Mouse (Mus musculus) intestine, embryonic 16.5 days (tissue): ENCODE measurements around the gene Lin7b. TPM values are rescaled to one million over a fixed set of nuclear protein-coding genes. Genes with fewer than 3 reads are reported as not detected.

ENCODE experiments used
- ATAC-seq: fragments of 200-750 bp; cut with Nextera tagmentation; 2 replicates; pipeline ENCODE4 v1.8.0; 2017; ENCODE audit warnings: moderate TSS enrichment, moderate library complexity
- H3K27ac ChIP-seq: fragments of 300-500 bp; sonication (generic); 2 replicates; pipeline ENCODE4 v1.5.1; 2014; ENCODE audit warnings: mild to moderate bottlenecking, low read length
- H3K27me3 ChIP-seq: fragments of 300-500 bp; sonication (generic); replicated peaks from 2 replicates; pipeline ENCODE4 v1.6.1; 2014; ENCODE audit warnings: low read length, control low read depth, mixed read lengths; ENCODE audit not compliant: control insufficient read depth, insufficient read depth
- H3K36me3 ChIP-seq: fragments of 300-500 bp; sonication (generic); 2 replicates; pipeline ENCODE4 v1.6.1; 2014; ENCODE audit warnings: low read length, control low read depth; ENCODE audit not compliant: control insufficient read depth, insufficient read depth
- H3K4me1 ChIP-seq: fragments of 300-500 bp; sonication (generic); 2 replicates; pipeline ENCODE4 v1.6.1; 2014; ENCODE audit warnings: low read length, control low read depth, mixed read lengths; ENCODE audit not compliant: control insufficient read depth, insufficient read depth
- H3K4me2 ChIP-seq: fragments of 300-500 bp; sonication (generic); 2 replicates; pipeline ENCODE4 v1.6.1; 2014; ENCODE audit warnings: low read depth, low read length, control low read depth
- H3K4me3 ChIP-seq: fragments of 300-500 bp; sonication (generic); 2 replicates; pipeline ENCODE4 v1.5.1; 2014; ENCODE audit warnings: mild to moderate bottlenecking, low read length
- H3K9ac ChIP-seq: fragments of 300-500 bp; sonication (generic); 2 replicates; pipeline ENCODE4 v1.6.1; 2014; ENCODE audit warnings: low read depth, low read length
- H3K9me3 ChIP-seq: fragments of 300-500 bp; sonication (generic); 2 replicates; pipeline ENCODE4 v1.6.1; 2016; ENCODE audit warnings: low read length, control low read depth; ENCODE audit not compliant: control insufficient read depth
- WGBS: fragments of 180-500 bp; shearing (Covaris S2); extraction: QIAGEN DNeasy Blood & Tissue Kit; methylation state at CpG from one replicate; pipeline ENCODE4 v1.1.7; 2014; 5-methylcytosine and 5-hydroxymethylcytosine counted together
- polyA plus RNA-seq: library from polyadenylated mRNA; unstranded; fragments of >200 nt; fragmentation: Nextera tagmentation; extraction: Ambion mirVana; gene quantifications from 2 replicates; pipeline ENCODE4 v1.2.1, GENCODE M21; 2015

Lin7b gene
- polyA plus RNA-seq, 1 experiment from 2014 or later: 1.2 TPM

DNA sequence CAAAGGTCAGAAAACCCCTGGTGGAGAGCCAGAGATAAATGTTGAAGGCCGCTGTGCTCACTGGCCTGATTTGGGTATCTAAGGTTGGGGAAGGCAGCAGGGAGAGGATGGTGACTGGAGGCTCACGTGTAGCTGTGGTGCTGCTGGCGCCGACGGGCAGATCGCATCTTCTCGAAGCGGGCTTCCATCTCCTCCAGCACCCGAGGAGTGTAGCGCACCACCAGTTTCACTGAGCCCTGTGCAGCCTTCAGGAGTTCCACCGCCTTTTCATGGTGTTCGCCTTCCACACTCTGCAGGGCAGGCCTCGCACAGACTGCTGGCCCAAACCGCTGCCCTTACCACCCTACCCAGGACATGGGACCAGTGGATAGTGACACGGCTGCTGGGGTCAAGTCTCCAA, 2.2 kb downstream of the Lin7b start:
- ATAC-seq: no peak
- no peak overlapping the region for H3K4me3 ChIP-seq
- H3K27ac ChIP-seq: no peak overlapping the region
- peaks cover 27% of the 10 kb centered on the region for H3K4me1 ChIP-seq
- H3K36me3 ChIP-seq: peaks cover 3% of the 10 kb centered on the region; the same call in 1 of the 2 replicates
- 0 out of 2 replicates have a peak overlapping the region, but pooled peaks have one; percentile 98 for H3K4me2 ChIP-seq
- peaks cover 26% of the 10 kb centered on the region for H3K27me3 ChIP-seq
- no peaks in the 10 kb centered on the region for H3K9me3 ChIP-seq
- WGBS: 82% methylated on average over 15 of the region's 15 CpGs
- 0 out of 2 replicates have a peak overlapping the region, but pooled peaks have one; percentile 69 for H3K9ac ChIP-seq

- Histone ChIP-seq H3K9ac (peak overlapping the region; percentile 74), H3K27me3 (peaks cover 26% of the 10 kb centered on the region), H3K27ac (no peak overlapping the region), H3K4me1 (peaks cover 30% of the 10 kb centered on the region), H3K4me2 (peak overlapping the region; percentile 98), H3K36me3 (no peaks in the 10 kb centered on the region), H3K4me3 (peak overlapping the region; percentile 67), H3K9me3 (no peaks in the 10 kb centered on the region)
- peak; percentile 81 for ATAC-seq
- under 1% methylated on average over 70 of the region's 70 CpGs for WGBS
Observed at GRCm38 (mm10) chr7:45367020-45367880, 3.1 kb downstream of the Lin7b start.

DNA sequence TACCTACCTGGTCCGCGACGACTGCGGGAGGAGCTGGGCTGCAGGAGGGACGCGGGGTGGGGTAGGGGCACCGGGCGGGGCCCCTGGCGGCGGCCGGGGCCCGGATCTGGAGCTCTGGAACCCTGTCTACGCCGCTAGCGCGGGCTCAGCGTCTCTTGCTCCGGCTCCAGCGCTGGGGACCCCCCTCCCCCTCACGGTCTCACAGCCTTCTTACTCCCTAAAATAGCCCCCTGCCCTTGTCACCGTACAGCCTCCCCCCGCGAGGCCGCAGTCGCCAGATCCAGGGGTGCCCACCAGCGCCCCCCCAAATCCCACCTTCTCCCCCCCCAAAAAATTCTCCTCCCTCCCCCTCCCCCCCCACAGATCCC, 3.7 kb downstream of the Lin7b start, which contains the start of gene Ppfia3:
Ppfia3 (minus strand) TSS at position 368 of the 368 bp plus-strand sequence.
- H3K4me2 ChIP-seq: peak within 1 kb of the TSS; percentile 98
- peaks cover 34% of the 10 kb centered on the region for H3K4me1 ChIP-seq
- H3K27me3 ChIP-seq: peaks cover 29% of the 10 kb centered on the region
- no peak within 1 kb of the TSS for H3K27ac ChIP-seq
- H3K36me3 ChIP-seq: no peaks in the 10 kb centered on the region
- peak within 1 kb of the TSS; percentile 74 for H3K9ac ChIP-seq
- 0% methylated on average over 25 of the region's 26 CpGs for WGBS
- peak within 1 kb of the TSS; percentile 67 for H3K4me3 ChIP-seq
- peak; percentile 3; the same call in 1 of the 2 replicates for ATAC-seq
- H3K9me3 ChIP-seq: no peaks in the 10 kb centered on the region

- WGBS: 5% methylated on average over 34 of the region's 35 CpGs
- Histone ChIP-seq H3K27me3 (peaks cover 32% of the 10 kb centered on the region), H3K4me2 (peak overlapping the region; percentile 98), H3K4me3 (peak overlapping the region; percentile 67), H3K9me3 (no peaks in the 10 kb centered on the region), H3K9ac (peak overlapping the region; percentile 74), H3K36me3 (no peaks in the 10 kb centered on the region), H3K27ac (no peak overlapping the region), H3K4me1 (peaks cover 35% of the 10 kb centered on the region)
- ATAC-seq: no peak
Observed at GRCm38 (mm10) chr7:45365742-45366651, 4.4 kb downstream of the Lin7b start.

DNA sequence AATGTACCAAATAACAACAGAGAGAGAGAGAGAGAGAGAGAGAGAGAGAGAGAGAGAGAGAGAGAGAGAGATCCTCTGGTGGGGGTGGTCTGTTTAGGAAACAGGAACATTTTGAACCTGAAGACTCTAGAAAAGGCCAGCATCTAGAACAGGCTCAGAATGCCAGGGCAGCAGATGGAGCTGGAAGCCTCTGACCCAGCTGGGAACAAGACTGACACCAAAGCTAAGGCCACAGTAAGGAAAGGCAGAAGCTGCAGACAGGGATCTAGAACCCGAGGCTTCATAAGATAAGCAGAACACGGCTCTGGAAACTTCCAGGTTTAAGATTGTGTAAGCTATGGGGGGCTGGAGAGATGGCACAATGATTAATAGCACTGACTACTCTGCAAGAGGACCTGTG, 6.4 kb downstream of the Lin7b start:
- Histone ChIP-seq H3K4me2 (no peak overlapping the region), H3K9ac (no peak overlapping the region), H3K9me3 (no peaks in the 10 kb centered on the region), H3K4me1 (peaks cover 24% of the 10 kb centered on the region), H3K27me3 (peaks cover 26% of the 10 kb centered on the region), H3K36me3 (no peaks in the 10 kb centered on the region), H3K4me3 (no peak overlapping the region), H3K27ac (no peak overlapping the region)
- ATAC-seq: no peak
- WGBS: 70% methylated on average over 2 of the region's 2 CpGs

GRCm38 (mm10) chr7:45362801-45363200, 7.6 kb downstream of the Lin7b start:
- Histone ChIP-seq H3K27ac (no peak overlapping the region), H3K4me1 (peaks cover 21% of the 10 kb centered on the region)

DNA sequence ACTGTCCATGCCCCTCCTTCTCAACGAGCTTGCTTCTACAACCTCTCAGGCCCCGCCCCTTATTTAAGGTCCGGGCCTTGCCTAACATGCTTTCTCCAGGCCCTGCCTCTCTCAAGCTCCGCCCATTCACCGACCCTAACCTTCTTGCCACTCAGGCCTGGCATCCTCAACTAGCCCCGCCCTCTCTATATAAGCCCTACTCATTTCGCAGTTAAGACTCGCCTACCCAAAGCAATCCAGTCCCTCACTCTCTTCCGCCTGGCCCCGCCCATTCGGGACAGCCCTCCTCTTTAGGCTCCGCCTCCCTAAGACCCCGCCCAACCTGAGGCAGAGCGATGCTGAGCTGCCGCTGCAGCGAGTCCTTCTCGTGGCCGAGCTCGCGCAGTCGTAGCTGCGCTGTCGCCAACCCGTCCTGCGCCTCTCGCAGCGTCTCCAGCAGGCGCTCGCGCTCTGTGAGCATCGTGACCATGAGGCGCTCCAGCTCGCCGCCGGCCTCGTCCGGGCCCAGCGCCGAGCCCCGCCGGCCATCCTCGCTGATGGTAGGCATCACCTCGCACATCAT, 9.1 kb downstream of the Lin7b start:
- WGBS: under 1% methylated on average over 43 of the region's 43 CpGs
- peak; percentile 74 for ATAC-seq

More at GRCm38 (mm10) chr7:45362801-45363200, 7.6 kb downstream of the Lin7b start:
- peaks cover 18% of the 10 kb centered on the region; the same call in 1 of the 2 replicates for H3K27me3 ChIP-seq
- H3K9me3 ChIP-seq: no peaks in the 10 kb centered on the region
- peak; percentile 19 for ATAC-seq
- H3K4me3 ChIP-seq: no peak overlapping the region
- no peaks in the 10 kb centered on the region for H3K36me3 ChIP-seq
- 5% methylated on average over 13 of the region's 13 CpGs for WGBS
- H3K9ac ChIP-seq: no peak overlapping the region
- H3K4me2 ChIP-seq: no peak overlapping the region

GRCm38 (mm10) chr7:45360404-45361125, 9.8 kb downstream of the Lin7b start:
- 45% methylated on average over 18 of the region's 18 CpGs for WGBS
- Histone ChIP-seq H3K27ac (no peak overlapping the region), H3K36me3 (no peaks in the 10 kb centered on the region), H3K9ac (no peak overlapping the region), H3K27me3 (peaks cover 14% of the 10 kb centered on the region; the same call in 1 of the 2 replicates), H3K4me1 (peaks cover 9% of the 10 kb centered on the region), H3K9me3 (no peaks in the 10 kb centered on the region), H3K4me3 (peak overlapping the region; percentile 48; the same call in 1 of the 2 replicates), H3K4me2 (no peak overlapping the region)
- ATAC-seq: 0 out of 2 replicates have a peak, but pooled peaks have one; percentile 0

More for the DNA sequence above, 9.1 kb downstream of the Lin7b start:
- Histone ChIP-seq H3K9ac (peak overlapping the region; percentile 56), H3K4me2 (peak overlapping the region; percentile 88), H3K4me3 (peak overlapping the region; percentile 48), H3K9me3 (no peaks in the 10 kb centered on the region), H3K27ac (no peak overlapping the region), H3K4me1 (peaks cover 14% of the 10 kb centered on the region), H3K27me3 (peaks cover 18% of the 10 kb centered on the region; the same call in 1 of the 2 replicates), H3K36me3 (no peaks in the 10 kb centered on the region)
